Mouse (Mus musculus) small intestine, adult 2 months (tissue): ENCODE measurements around the gene Wwc2. TPM values are rescaled to one million over a fixed set of nuclear protein-coding genes. Genes with fewer than 3 reads are reported as not detected.

Experiments
- H3K27ac ChIP-seq: fragments of 200-500 bp; 2 replicates; pipeline ENCODE4 v1.5.1; 2012; ENCODE audit warnings: low read depth, low read length, control low read depth, inconsistent platforms; ENCODE audit not compliant: insufficient read depth
- H3K27me3 ChIP-seq: fragments of 200-500 bp; 2 replicates; pipeline ENCODE4 v1.6.1; 2012; ENCODE audit warnings: mild to moderate bottlenecking, moderate library complexity, low read length, inconsistent platforms; ENCODE audit not compliant: control insufficient read depth, insufficient read depth
- H3K36me3 ChIP-seq: fragments of 200-500 bp; 2 replicates; pipeline ENCODE4 v1.6.1; 2012; ENCODE audit warnings: mild to moderate bottlenecking, low read length, control low read depth, inconsistent platforms; ENCODE audit not compliant: control insufficient read depth, insufficient read depth
- H3K4me1 ChIP-seq: fragments of 200-500 bp; 2 replicates; pipeline ENCODE4 v1.6.1; 2012; ENCODE audit warnings: low read length, inconsistent platforms, mixed read lengths; ENCODE audit not compliant: control insufficient read depth, insufficient read depth, insufficient read length
- H3K4me3 ChIP-seq: fragments of 200-500 bp; 2 replicates; pipeline ENCODE4 v1.5.1; 2012; ENCODE audit warnings: low read depth, mild to moderate bottlenecking, control low read depth, inconsistent platforms, low read length, moderate library complexity
- CTCF ChIP-seq: fragments of 200-500 bp; IDR thresholded peaks from 2 replicates; pipeline ENCODE4 v1.5.1; 2012; ENCODE audit warnings: low read depth, mild to moderate bottlenecking, control low read depth, inconsistent platforms, low read length, moderate library complexity, mixed read lengths; ENCODE audit not compliant: insufficient replicate concordance, insufficient read length; ENCODE audit errors: extremely low read depth
- POLR2A ChIP-seq: fragments of 200-500 bp; IDR thresholded peaks from 2 replicates; pipeline ENCODE4 v1.6.1; 2012; ENCODE audit warnings: low read depth, mild to moderate bottlenecking, control low read depth, inconsistent platforms, low read length, moderate library complexity
- WGBS: fragments of 180-500 bp; shearing (Covaris S2); methylation state at CpG from one replicate; pipeline ENCODE4 v1.1.7; 2018; 5-methylcytosine and 5-hydroxymethylcytosine counted together
- polyA plus RNA-seq: library from polyadenylated mRNA; depleted of rRNA; stranded (reverse); fragments of >200 nt; gene quantifications from 2 replicates; pipeline ENCODE4 v1.2.3, GENCODE M21; 2012

Gene Wwc2
- polyA plus RNA-seq, 1 experiment = 1.9 TPM

- Histone ChIP-seq H3K36me3 (no peaks in the 10 kb centered on the region), H3K27me3 (no peaks in the 10 kb centered on the region), H3K27ac (no peak overlapping the region), H3K4me1 (no peaks in the 10 kb centered on the region), H3K4me3 (no peak overlapping the region)
- TF ChIP-seq CTCF (peak; percentile 82; the same call in 1 of the 2 replicates), POLR2A (no peak)
- WGBS = 49% methylated on average over 13 of the region's 13 CpGs
Measured at GRCm38 (mm10) chr8:47872361-47873107, 118.2 kb downstream of the Wwc2 start.

DNA sequence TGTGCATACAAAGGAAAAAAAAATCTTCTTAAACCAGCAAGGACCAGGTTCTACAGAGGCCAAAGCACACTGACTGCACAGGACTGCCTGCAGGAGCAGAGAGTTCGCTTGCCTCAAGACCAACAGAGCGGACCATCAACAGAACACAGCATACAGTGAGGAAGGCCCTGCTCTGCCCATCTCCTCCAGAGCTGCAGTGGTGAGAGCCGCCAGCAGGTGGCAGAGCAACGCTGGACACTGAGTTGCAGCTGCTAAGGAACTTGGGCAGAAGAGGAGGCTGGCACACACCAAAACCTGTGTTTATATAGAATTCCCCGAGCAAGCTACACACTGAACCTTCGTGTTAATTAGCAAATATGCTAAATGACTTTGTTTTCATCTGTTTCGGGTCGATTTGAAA, 123.7 kb downstream of the Wwc2 start:
- Histone ChIP-seq H3K36me3 (no peaks in the 10 kb centered on the region; the same call in 1 of the 2 replicates), H3K4me1 (no peaks in the 10 kb centered on the region), H3K4me3 (no peak overlapping the region), H3K27ac (no peak overlapping the region), H3K27me3 (no peaks in the 10 kb centered on the region)
- TF ChIP-seq POLR2A (no peak), CTCF (peak; percentile 80; the same call in 1 of the 2 replicates)
- WGBS = 24% methylated on average over 8 of the region's 8 CpGs

GRCm38 (mm10) chr8:47866568-47866967, 124.2 kb downstream of the Wwc2 start:
- H3K4me1 ChIP-seq = no peaks in the 10 kb centered on the region
- no peak for TF ChIP-seq POLR2A
- TF ChIP-seq CTCF = no peak
- no peak overlapping the region for H3K4me3 ChIP-seq
- no peak overlapping the region for H3K27ac ChIP-seq
- H3K27me3 ChIP-seq = no peaks in the 10 kb centered on the region
- H3K36me3 ChIP-seq = no peaks in the 10 kb centered on the region; the same call in 1 of the 2 replicates
- 81% methylated on average over 8 of the region's 8 CpGs for WGBS

GRCm38 (mm10) chr8:47859259-47859658, 131.5 kb downstream of the Wwc2 start:
- Histone ChIP-seq H3K27ac (no peak overlapping the region), H3K4me1 (no peaks in the 10 kb centered on the region), H3K36me3 (0 out of 2 replicates have a peak, but pooled peaks cover 1% of the 10 kb centered on the region), H3K4me3 (no peak overlapping the region), H3K27me3 (no peaks in the 10 kb centered on the region)
- TF ChIP-seq CTCF (no peak), POLR2A (no peak)
- 94% methylated on average over 12 of the region's 12 CpGs for WGBS

- no peak overlapping the region for H3K27ac ChIP-seq
- 84% methylated on average over 5 of the region's 5 CpGs for WGBS
Measured at GRCm38 (mm10) chr8:47853356-47853755, 137.4 kb downstream of the Wwc2 start.

GRCm38 (mm10) chr8:47852737-47853136, 138.0 kb downstream of the Wwc2 start:
- TF ChIP-seq POLR2A = no peak
- no peak for TF ChIP-seq CTCF
- no peak overlapping the region for H3K4me3 ChIP-seq
- 0 out of 2 replicates have a peak, but pooled peaks cover 3% of the 10 kb centered on the region for H3K36me3 ChIP-seq
- H3K27ac ChIP-seq = no peak overlapping the region
- no peaks in the 10 kb centered on the region for H3K27me3 ChIP-seq
- WGBS = 59% methylated on average over 5 of the region's 5 CpGs
- H3K4me1 ChIP-seq = peaks cover 2% of the 10 kb centered on the region; the same call in 1 of the 2 replicates

More at GRCm38 (mm10) chr8:47853356-47853755, 137.4 kb downstream of the Wwc2 start:
- Histone ChIP-seq H3K4me3 (no peak overlapping the region), H3K27me3 (no peaks in the 10 kb centered on the region), H3K36me3 (0 out of 2 replicates have a peak, but pooled peaks cover 3% of the 10 kb centered on the region), H3K4me1 (peaks cover 2% of the 10 kb centered on the region; the same call in 1 of the 2 replicates)
- TF ChIP-seq CTCF (no peak), POLR2A (no peak)

DNA sequence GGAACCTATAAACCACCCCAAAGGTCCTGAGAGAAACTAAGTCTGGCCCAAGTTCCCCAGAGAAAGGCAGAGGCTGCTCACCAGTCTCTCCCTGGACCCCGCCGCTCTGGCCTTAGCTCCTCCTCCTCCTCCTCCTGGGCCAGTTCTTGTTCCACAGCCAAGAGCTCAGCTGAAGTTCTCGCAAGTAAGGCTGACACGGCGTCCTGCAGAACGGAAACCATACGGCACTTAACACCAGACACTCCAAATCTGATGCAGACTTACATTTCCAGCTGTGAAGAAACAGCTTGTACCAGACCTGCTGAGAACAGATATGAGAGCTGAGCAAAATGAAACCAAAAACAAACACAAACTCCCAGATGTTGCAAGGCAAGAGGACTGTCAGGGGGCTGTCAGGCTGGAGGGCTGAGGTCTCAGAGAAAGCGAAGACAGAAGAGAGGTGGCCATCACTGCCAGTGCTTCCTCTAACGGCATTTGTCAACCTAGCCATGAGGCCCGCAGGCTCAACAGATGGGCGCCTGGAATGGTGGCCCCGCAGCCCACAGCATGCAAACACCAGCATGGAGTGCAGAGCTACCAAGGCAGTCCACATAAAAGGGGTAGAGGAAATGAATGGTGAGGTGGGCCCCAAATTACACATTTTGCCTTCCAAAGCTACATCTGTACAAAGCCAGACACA, 138.8 kb downstream of the Wwc2 start:
- H3K4me1 ChIP-seq = peaks cover 2% of the 10 kb centered on the region; the same call in 1 of the 2 replicates
- 72% methylated on average over 12 of the region's 12 CpGs for WGBS
- peak overlapping the region; percentile 23; the same call in 1 of the 2 replicates for H3K27ac ChIP-seq
- H3K36me3 ChIP-seq = 0 out of 2 replicates have a peak, but pooled peaks cover 3% of the 10 kb centered on the region
- no peak for TF ChIP-seq CTCF
- no peak for TF ChIP-seq POLR2A
- no peaks in the 10 kb centered on the region for H3K27me3 ChIP-seq
- H3K4me3 ChIP-seq = peak overlapping the region; percentile 45
